Mouse (Mus musculus): ENCODE measurements around the gene Cd300lb. TPM values are rescaled to one million over a fixed set of nuclear protein-coding genes. Genes with fewer than 3 reads are reported as not detected.

Gene Cd300lb
- polyA plus RNA-seq, 1 experiment, result 2.4 TPM

DNA sequence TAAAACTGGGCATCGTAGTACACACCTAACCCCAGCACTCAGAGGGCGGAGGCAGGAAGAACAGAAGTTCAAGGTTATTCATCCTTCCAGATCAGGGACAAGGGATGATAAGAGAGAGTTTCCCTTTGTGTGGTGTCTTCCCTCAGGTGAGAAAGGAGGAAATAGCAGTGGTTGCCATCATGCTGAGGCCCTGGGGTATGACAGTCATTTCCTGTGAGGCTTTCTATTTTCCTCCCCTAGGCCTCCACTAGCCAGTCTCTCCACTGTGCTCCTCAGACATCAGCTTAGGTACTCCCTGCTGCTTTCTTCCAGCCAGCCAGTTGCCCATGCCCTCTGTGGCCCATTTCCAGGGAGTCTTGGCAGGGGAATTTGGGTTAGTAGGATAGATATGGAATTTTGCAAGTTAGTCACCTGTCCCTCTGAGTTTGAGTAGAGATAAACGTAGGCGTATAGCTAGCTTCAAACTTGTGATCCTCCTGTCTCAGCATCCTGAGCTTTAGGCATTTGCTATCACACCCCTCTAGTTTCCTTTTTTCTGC is 50.9 kb downstream of the Cd300lb start:
- DNase-seq (ENCODE audit: low spot score), result no peak

DNA sequence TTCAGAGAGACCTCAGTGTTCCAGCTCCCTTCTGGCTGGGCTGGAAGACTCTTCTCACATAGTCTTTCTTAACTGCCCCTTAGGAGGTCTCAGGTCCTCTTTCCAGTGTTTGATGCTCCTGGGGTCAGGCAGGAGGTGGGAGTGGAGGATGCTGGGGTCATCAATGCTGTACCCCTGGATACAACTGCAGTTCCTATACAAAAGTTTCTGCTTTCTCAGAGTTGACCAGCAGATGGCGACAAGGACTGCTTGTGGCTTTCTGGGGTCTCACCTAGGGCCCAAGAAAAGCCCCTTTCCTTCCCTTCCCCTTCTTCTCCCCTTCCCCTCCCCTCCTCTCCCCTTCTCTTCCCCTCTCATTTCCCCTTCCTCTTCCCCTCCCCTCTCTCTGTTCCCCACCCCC is 53.6 kb downstream of the Cd300lb start:
- DNase-seq (ENCODE audit: low spot score), result no peak

DNA sequence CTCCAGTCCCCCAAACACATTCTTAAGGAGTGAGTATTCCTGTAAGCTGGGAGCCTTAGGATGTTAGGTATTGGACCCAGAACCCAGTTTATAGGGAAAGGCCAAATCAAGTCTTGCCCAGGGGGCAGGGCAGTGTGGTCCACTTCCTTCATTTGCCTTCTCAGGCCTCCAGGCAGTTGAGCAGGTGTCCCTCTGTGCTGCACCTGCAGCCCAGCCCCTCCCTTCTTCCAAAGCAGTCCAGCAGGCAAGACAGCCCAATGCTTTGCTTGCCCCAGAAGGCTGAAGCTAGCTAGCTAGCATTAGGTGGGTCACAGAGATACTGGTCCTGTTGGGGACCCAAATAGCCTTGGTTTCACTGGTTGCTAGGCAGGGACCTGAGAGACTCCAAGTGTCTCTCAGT is 54.0 kb downstream of the Cd300lb start:
- DNase-seq (ENCODE audit: low spot score), result no peak

DNA sequence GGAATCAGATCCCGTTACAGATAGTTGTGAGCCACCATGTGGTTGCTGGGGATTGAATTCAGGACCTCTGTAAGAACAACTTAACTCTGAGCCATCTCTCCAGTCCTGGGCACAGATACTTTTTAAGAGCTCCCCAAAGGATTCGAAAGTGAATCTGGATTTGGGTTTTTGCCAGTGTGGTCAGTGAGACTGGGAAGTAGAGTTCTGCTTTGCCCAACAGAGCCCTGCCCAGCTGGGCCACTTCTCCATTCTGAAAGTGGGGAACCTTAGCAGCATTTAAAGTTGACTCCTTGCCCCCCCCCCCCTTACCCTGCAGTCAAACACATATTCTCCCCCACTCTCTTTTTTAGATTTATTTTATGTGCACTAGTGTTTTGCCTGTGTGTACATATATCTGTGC is 54.5 kb downstream of the Cd300lb start:
- no peak for DNase-seq (ENCODE audit: low spot score)

DNA sequence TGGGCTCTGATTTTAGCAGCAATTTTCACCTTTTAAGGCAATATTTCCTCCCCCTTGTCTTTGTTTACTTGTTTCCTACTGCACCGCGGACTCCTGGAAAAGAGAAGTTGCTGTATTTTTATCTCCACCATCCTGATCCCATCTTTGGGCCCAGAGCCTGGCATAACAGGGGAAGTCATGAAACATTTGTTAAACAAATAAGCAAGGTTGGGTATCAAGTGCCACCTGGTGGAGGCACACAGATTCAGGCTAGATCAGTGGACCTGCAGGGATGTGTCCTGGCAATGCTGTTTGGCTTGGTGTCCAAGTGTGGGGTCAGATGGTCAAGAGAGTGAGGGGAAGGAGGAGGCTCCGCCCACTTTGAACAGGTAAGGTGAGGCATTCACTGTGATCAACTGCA is 57.0 kb downstream of the Cd300lb start:
- DNase-seq (ENCODE audit: low spot score), result no peak

DNA sequence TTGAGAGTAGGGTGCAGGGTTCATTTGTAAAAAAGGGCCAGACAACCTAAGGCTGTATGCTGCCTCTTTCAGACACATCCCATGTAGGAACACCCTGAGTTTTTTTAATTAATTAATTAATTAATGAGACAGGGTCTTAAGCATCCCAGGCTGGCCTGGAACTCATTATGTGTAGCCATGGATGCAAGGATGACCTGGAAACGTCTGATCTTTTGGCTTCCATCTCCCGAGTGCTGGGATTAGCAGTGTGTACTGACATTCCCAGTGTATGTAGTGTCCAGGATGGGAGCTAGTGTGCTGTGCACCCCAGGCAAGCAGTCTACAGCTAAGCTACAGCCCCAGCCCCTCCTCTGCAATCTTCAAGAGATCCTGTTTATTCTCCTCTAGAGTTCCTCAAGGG is 57.6 kb downstream of the Cd300lb start:
- DNase-seq (ENCODE audit: low spot score), result no peak

DNA sequence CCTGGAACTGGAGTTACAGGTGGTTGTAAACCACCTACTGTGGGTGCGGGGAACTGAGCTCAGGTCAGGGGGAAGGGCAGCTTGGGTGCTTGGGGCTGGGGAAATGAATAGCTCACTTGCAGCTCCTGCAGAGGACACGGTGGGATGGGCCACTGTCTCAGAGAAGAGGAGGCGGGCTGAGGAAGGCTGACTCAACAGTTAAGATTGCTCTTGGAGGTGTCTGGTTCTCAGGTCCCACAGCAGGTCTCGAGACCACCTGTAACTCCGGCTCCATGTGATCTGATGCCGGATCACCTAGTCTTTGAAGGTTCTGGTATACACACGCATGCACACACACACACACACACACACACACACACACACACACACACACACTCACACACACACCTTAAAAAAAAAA is 58.0 kb downstream of the Cd300lb start:
- DNase-seq (ENCODE audit: low spot score), result no peak

DNA sequence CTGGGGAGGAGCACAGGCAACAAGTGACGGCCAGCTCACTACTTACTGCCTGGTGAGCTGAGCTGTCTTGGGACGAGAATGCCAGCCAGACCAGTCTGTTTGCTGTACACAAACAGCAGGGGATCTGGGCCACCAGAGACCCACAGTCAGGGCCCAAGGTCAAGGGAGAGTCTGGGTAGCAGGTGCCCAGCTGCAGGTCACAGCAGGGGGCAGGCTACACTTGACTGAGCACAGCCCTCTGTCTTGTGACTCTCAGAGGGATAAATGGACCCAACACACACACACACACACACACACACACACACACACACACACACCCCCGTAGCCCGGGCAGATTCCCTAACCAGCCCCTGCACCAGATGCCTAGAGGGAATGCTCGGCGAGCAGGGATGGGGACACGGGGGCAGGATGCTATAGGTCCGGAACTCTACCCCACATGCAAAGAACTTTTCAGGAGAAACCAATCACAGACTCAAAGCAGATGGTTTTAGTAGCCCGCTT is 58.8 kb downstream of the Cd300lb start:
- no peak for DNase-seq (ENCODE audit: low spot score)

DNA sequence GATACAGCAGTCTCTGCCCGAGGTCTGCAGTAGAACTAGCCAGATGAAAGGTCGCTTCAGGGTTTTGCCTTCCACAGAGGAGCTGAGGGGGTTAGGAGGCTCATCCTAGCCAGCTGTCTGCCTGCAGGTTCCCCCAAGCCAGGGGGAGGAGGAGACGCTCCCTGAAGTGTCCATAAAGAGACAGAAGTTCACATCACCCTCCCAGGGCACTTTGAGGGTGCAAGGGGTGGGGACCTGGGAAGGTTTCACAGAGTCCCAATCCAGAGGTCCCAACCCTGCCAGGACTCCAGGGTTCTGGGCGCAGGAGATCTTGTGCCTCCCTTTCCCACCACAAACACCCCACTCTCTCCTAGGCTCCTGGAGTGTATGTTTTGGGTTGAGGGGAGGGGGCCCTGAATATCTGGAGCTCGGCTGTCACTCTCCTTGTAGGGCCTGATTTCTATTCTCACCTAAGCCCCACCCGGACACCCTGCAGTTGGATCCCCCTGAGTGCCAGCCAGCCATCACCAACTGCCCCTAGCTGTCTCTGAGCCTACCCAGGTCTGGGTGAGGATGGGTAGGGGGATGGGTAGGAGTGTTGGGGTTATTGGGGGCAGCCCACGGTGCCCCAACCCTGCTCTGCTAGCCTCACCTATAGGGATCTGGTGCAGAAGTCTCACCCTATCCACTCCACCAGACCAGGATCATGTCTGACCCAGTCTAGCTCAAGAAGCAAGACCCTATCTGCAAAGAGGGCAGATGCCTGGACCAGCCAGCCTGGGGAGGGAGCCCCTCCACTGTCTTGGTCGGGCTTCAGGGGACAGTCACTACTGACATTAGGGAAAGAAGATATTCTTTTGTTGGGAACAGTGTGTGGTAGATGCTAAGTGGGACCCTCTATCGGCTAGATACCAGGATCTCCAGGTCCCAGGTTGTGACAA is 59.7 kb downstream of the Cd300lb start:
- DNase-seq (ENCODE audit: low spot score), result no peak

DNA sequence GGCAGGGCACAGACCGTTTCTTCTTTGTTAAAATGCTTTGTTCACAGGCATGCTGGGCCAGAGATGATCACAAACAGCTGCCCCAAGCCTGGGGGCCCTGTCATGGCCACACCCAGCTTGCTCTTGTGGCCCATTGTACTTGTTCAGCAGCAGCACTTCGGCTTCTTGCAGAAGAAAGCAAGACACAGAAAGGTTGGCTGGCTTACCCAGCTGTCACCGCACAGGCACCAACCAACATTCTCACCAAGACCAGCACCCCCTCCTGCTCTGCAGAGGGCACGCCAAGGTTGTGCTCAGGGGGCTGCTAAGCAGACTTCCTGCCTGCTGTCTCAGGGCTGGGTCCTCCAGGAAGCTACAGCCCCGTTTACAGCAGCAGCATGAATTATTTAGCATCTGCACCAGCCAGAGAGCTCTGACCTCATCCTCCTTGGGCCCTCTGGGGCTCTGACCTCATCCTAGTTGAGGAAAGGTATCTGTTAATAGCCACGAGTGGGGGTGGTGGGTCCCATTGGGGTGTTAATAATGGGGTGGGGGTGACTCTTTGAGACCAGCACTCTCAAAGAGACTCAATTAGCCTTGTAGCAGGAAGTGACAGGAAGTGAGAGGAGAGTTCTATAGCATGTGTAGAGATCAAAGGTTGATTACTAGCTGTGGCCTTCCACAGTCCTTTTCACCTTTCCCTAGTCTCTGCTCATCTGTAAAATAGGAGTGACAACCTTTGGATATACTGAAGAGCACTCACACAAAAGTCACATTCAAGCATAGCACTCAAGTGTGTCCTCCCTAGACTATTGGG is 61.0 kb downstream of the Cd300lb start:
- DNase-seq (ENCODE audit: low spot score), result no peak

Other genes with a start within 250 kb of the Cd300lb start
- 1.1 and 1.2 TPM in 2 replicates for gene Dnaic2, start 207.0 kb downstream of the Cd300lb start, polyA plus RNA-seq (2012; rRNA removed)
- 0.65 and 1.3 TPM in 2 replicates for gene Kif19a, start 169.0 kb downstream of the Cd300lb start, polyA plus RNA-seq (2012; rRNA removed)
- 0.15 and 0.22 TPM in 2 replicates for gene Btbd17, start 138.4 kb downstream of the Cd300lb start, polyA plus RNA-seq (2012; rRNA removed)
- gene Gpr142, start 135.5 kb downstream of the Cd300lb start, polyA plus RNA-seq (2012; rRNA removed), result not detected in 2 replicates
- gene Gprc5c, start 83.2 kb downstream of the Cd300lb start, polyA plus RNA-seq (2012; rRNA removed), result 5.1 and 6.5 TPM in 2 replicates
- gene Cd300a, start 44.3 kb downstream of the Cd300lb start, polyA plus RNA-seq (2012; rRNA removed), result 0.93 and 1.0 TPM in 2 replicates
- 0.21 and 0.51 TPM in 2 replicates for gene Cd300c, start 34.8 kb upstream of the Cd300lb start, polyA plus RNA-seq (2012; rRNA removed)
- 4.2 and 6.1 TPM in 2 replicates for gene Cd300ld, start 55.5 kb upstream of the Cd300lb start, polyA plus RNA-seq (2012; rRNA removed)
- 3.5 and 4.8 TPM in 2 replicates for gene Cd300c2, start 67.5 kb upstream of the Cd300lb start, polyA plus RNA-seq (2012; rRNA removed)
- gene Cd300ld2, start 81.8 kb upstream of the Cd300lb start, polyA plus RNA-seq (2012; rRNA removed), result 0.83 and 1.2 TPM in 2 replicates
- gene Cd300ld4, start 92.6 kb upstream of the Cd300lb start, polyA plus RNA-seq (2012; rRNA removed), result 3.3 and 3.6 TPM in 2 replicates
- gene Cd300ld5, start 103.4 kb upstream of the Cd300lb start, polyA plus RNA-seq (2012; rRNA removed), result 3.1 and 5.2 TPM in 2 replicates
- gene Cd300ld3, start 114.0 kb upstream of the Cd300lb start, polyA plus RNA-seq (2012; rRNA removed), result 16.9 and 17.1 TPM in 2 replicates
- 0.04 and 0.15 TPM in 2 replicates for gene Cd300e, start 127.8 kb upstream of the Cd300lb start, polyA plus RNA-seq (2012; rRNA removed)
- gene Rab37, start 157.0 kb upstream of the Cd300lb start, polyA plus RNA-seq (2012; rRNA removed), result 0.77 and 0.94 TPM in 2 replicates
- gene Cd300lf, start 199.6 kb upstream of the Cd300lb start, polyA plus RNA-seq (2012; rRNA removed), result 0.52 and 1.5 TPM in 2 replicates
- 67.7 and 76.3 TPM in 2 replicates for gene Slc9a3r1, start 229.0 kb upstream of the Cd300lb start, polyA plus RNA-seq (2012; rRNA removed)

Measured in urinary bladder, adult 2 months (tissue).